Mouse (Mus musculus) right cerebral cortex, postnatal 14 days (tissue): Measurements from ENCODE around the gene Hist1h1c.
A peak's percentile ranks its signal among the peaks of the same experiment; 100 is the strongest.
"Not testable (repeated sequence)": the region's sequence is repeated elsewhere in the genome, so short reads cannot be mapped to it uniquely, and the experiment has no call there.

ENCODE experiments used
- DNase-seq: peaks from one replicate; pipeline ENCODE4 v3.0.0; 2022

Gene Hist1h1c

DNA sequence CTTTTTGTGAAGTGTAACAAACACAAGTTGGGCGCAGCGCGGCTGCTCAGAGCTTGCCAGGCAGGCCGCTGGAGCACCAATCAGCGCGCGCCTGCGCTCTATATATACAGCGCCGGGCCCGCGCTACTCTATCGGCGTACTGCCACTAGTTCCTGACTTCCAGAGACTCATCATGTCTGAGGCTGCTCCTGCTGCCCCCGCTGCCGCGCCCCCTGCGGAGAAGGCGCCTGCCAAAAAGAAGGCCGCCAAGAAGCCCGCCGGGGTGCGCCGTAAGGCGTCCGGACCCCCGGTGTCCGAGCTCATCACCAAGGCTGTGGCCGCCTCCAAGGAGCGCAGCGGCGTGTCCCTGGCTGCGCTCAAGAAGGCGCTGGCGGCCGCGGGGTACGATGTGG lies at the start of gene Hist1h1c:
Gene Hist1h1c, plus strand, starts transcription at position 132 of the 392 bp plus-strand sequence.
- peak; percentile 86 for DNase-seq

DNA sequence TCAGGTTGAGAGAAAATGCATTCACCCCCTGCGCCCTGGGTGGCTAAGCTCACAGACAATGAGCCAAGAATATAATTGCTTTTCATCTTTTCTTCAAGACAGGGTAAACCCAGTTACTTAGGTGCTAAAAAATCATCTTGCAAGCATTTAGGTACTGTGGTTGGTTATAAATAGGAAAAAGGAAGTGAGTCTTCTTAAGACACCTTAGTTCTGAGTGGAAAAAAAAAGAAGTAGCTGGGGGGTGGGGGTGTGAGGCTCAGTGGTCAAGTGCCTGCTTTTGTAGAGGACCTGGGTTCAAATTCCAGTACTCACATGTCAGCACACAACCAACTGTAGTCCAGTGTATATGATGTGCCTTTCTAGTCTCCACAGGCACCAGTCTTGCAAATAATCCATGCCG lies 49.7 kb upstream of the Hist1h1c start:
- DNase-seq, result no peak

DNA sequence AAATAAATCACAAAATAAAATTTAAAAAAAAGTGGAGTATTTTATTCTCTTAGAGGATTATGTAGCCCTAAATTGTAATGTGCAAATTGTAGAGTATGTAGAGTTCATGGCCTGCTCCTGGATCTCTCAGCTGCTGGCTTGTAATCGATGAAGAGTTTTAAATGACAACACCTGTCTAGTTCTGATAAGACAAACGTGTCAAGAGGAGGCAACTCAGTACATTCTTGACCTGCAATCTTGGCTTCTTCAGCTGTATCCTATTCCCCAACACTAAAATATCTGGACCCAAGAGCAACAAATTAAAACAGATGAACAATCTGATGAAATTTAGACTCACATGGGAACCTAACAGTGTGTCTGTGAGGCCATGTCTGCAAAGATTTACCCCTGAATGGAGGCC lies 49.1 kb upstream of the Hist1h1c start:
- no peak for DNase-seq

- DNase-seq, result no peak
Measured at GRCm38 (mm10) chr13:23693856-23694440, 44.7 kb upstream of the Hist1h1c start.

GRCm38 (mm10) chr13:23694956-23695355 lies 43.7 kb upstream of the Hist1h1c start:
- DNase-seq, result no peak

GRCm38 (mm10) chr13:23695514-23695913 lies 43.1 kb upstream of the Hist1h1c start, which contains the start of gene Hist1h1t:
TSS of gene Hist1h1t (plus strand) at chr13:23695814.
- DNase-seq, result no peak

GRCm38 (mm10) chr13:23696061-23696474 lies 42.5 kb upstream of the Hist1h1c start:
- no peak for DNase-seq

DNA sequence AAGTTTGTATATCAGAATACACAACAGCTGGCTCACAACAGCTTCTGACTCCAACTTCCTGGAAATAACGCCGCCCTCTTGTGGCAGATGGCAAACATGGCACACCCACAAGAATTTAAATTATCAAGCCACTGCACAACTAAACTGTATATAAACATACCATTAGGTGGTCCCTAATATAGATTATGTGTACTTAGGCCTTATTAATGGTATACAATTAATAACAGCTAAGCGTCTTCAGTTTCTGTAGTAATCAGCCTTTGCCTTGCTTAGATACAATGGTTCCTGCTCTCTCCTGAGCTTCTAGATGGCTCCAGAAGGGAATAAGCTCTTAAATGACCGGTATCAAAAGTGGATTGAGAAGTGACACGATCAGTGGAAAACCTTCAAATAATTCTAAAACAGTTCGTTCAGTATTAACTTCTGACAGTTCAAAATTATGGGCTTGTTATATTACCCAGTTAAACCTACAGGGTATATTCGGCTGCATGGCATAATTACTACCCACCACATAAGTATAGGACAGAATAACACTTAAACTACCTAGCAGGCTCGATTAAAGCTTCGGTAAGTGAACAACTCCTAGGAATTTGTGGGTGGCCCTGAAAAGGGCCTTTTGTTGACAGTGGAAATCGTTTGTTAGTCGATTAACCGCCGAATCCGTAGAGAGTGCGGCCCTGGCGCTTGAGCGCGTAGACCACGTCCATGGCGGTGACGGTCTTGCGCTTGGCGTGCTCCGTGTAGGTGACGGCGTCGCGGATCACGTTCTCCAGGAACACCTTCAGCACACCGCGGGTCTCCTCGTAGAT lies 40.9 kb upstream of the Hist1h1c start:
- peak; percentile 44 for DNase-seq

GRCm38 (mm10) chr13:23698300-23698693 lies 40.3 kb upstream of the Hist1h1c start, which contains the start of gene Hist1h4c:
TSS of gene Hist1h4c (minus strand) at chr13:23698454.
- peak; percentile 92 for DNase-seq

- DNase-seq, result no peak
Measured at GRCm38 (mm10) chr13:23698996-23699395, 39.6 kb upstream of the Hist1h1c start.

GRCm38 (mm10) chr13:23699767-23700166 lies 38.8 kb upstream of the Hist1h1c start:
- no peak for DNase-seq

GRCm38 (mm10) chr13:23700786-23701520 lies 37.7 kb upstream of the Hist1h1c start:
- peak; percentile 57 for DNase-seq

DNA sequence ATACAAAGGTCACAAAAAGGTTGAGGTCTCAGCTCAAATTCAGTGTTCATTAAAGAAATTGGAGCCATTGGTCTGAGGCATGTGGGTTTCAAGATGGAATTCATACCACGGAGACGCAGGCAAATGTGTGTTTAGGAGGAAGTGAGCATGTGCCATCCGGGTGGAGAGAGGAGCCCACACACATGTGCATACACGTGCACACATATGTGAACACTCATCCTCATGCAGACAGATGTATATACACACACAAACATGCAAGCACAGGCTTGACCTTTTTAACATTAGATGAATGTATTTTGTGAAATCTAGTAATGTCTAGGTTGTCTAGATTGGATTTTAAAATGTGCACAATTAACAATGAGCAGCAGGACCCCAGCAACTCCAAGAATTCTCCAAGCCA lies 36.4 kb upstream of the Hist1h1c start:
- no peak for DNase-seq

DNA sequence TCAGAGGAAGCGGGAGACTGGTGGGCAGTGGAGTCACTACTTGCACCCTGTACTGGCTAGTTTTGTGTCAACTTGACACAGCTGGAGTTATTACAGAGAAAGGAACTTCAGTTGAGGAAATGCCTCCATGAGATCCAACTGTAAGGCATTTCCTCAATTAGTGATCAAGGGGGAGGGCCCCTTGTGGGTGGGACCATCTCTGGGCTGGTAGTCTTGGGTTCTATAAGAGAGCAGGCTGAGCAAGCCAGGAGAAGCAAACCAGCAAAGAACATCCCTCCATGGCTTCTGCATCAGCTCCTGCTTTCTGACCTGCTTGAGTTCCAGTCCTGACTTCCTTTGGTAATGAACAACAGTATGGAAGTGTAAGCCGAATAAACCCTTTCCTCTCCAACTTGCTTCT lies 35.8 kb upstream of the Hist1h1c start:
- not testable (repeated sequence) for DNase-seq

- no peak for DNase-seq
Measured at GRCm38 (mm10) chr13:23705751-23706356, 32.8 kb upstream of the Hist1h1c start.

GRCm38 (mm10) chr13:23706771-23707170 lies 31.8 kb upstream of the Hist1h1c start:
- DNase-seq, result no peak

GRCm38 (mm10) chr13:23708041-23708440 lies 30.6 kb upstream of the Hist1h1c start:
- DNase-seq, result no peak

DNA sequence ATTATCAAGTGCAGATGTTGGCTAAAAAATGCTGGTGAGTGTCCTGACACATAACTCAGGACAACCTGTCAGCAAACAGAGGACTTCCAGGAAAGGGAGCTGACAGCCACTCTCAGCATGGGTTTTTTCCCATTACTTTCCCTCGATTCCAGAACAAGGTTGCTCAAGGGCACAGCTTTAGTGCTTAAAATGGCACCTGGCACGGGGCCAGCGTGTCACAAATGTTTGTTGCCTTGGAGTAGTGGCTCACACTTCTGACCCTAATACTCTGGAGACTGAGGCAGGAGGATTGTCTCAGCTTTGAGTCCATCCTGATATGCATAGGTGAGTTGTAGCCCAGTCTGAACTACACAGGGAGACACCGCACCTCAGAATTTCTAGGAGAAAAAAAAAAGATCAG lies 30.0 kb upstream of the Hist1h1c start:
- no peak for DNase-seq

- DNase-seq, result no peak
Measured at GRCm38 (mm10) chr13:23709714-23710373, 28.8 kb upstream of the Hist1h1c start.

GRCm38 (mm10) chr13:23710374-23711089 lies 28.1 kb upstream of the Hist1h1c start, which contains the start of gene Hfe:
TSS of gene Hfe (minus strand) at chr13:23710854.
- DNase-seq, result peak; percentile 32

GRCm38 (mm10) chr13:23716261-23717042 lies 22.2 kb upstream of the Hist1h1c start:
- no peak for DNase-seq
